Mouse (Mus musculus) hindbrain, embryonic 13.5 days (tissue): ENCODE measurements at regions not wholly inside any gene's neighbourhood (a gene's known extent, or its start where the extent isn't known, plus 50 kb on each side); places are given as distances from the start of the nearest gene placed in this dataset.

Experiments used
- ATAC-seq: fragments of 200-750 bp; cut with Nextera tagmentation; 2 replicates; pipeline ENCODE4 v1.8.0; 2017; ENCODE audit warnings: moderate TSS enrichment; ENCODE audit not compliant: low FRiP score
- H3K27ac ChIP-seq: fragments of 300-500 bp; sonication (generic); 2 replicates; pipeline ENCODE4 v1.5.1; 2015; ENCODE audit warnings: inconsistent platforms, mild to moderate bottlenecking, moderate library complexity
- H3K27me3 ChIP-seq: fragments of 300-500 bp; sonication (generic); 2 replicates; pipeline ENCODE4 v1.6.1; 2015; ENCODE audit warnings: mild to moderate bottlenecking, inconsistent platforms
- H3K36me3 ChIP-seq: fragments of 300-500 bp; sonication (generic); 2 replicates; pipeline ENCODE4 v1.6.1; 2015; ENCODE audit warnings: mild to moderate bottlenecking, inconsistent platforms
- H3K4me1 ChIP-seq: fragments of 300-500 bp; sonication (generic); replicated peaks from 2 replicates; pipeline ENCODE4 v1.6.1; 2015; ENCODE audit warnings: inconsistent platforms
- H3K4me2 ChIP-seq: fragments of 300-500 bp; sonication (generic); 2 replicates; pipeline ENCODE4 v1.6.1; 2015; ENCODE audit warnings: inconsistent platforms, mild to moderate bottlenecking, moderate library complexity
- H3K4me3 ChIP-seq: fragments of 300-500 bp; sonication (generic); 2 replicates; pipeline ENCODE4 v1.5.1; 2015; ENCODE audit warnings: mild to moderate bottlenecking, inconsistent platforms
- H3K9ac ChIP-seq: fragments of 300-500 bp; sonication (generic); 2 replicates; pipeline ENCODE4 v1.6.1; 2015; ENCODE audit warnings: mild to moderate bottlenecking, inconsistent platforms
- H3K9me3 ChIP-seq: fragments of 300-500 bp; sonication (generic); 2 replicates; pipeline ENCODE4 v1.6.1; 2016; ENCODE audit warnings: inconsistent platforms
- WGBS: fragments of 180-500 bp; shearing (Covaris S2); methylation state at CpG from one replicate; pipeline ENCODE4 v1.1.7; 2015; 5-methylcytosine and 5-hydroxymethylcytosine counted together

DNA sequence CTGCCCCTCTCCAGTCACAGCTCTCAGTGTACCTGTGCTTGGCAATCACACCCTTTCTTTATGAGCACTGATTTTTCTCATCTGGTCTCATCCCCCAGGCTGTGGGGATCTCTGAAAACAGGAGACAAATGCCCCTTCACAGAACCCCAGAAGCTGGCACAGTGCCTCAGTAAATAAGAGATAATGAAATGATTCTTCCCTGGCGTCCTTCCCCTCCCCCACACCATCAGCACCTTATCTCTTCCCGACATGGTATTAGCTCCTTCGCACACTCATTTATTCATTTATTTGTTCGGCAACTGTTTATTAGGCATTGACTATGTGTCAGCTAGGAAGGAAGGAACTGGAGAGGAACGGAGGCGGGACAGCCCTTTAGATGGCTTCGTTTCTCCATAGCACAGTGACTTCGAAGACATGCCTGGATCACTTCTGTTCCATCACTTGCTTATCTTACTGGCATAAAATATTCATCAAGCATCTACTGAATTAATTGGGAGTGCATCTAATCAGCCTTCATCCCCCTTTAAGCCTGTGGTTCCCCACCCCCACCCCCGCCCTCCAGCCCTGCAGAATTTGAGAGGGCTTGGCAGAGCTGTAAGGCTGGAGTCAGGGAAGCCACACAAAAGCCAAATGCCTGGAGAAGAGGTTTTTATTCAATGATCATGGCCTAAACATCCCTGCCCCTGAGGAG, 51.6 kb upstream of the Tbc1d21 start:
- Histone ChIP-seq H3K4me2 (0 out of 2 replicates have a peak overlapping the region, but pooled peaks have one; percentile 6), H3K4me3 (no peak overlapping the region), H3K9me3 (no peaks in the 10 kb centered on the region), H3K36me3 (no peaks in the 10 kb centered on the region), H3K27ac (peak overlapping the region; percentile 86), H3K9ac (no peak overlapping the region), H3K27me3 (no peaks in the 10 kb centered on the region), H3K4me1 (peaks cover 43% of the 10 kb centered on the region)
- peak; percentile 44 for ATAC-seq
- WGBS, result 19% methylated on average over 9 of the region's 9 CpGs

GRCm38 (mm10) chr9:58428795-58429194, 58.5 kb upstream of the Tbc1d21 start:
- no peak overlapping the region for H3K9ac ChIP-seq
- no peaks in the 10 kb centered on the region for H3K27me3 ChIP-seq
- ATAC-seq, result no peak
- H3K27ac ChIP-seq, result no peak overlapping the region
- H3K9me3 ChIP-seq, result no peaks in the 10 kb centered on the region
- H3K36me3 ChIP-seq, result no peaks in the 10 kb centered on the region
- H3K4me3 ChIP-seq, result no peak overlapping the region
- H3K4me2 ChIP-seq, result no peak overlapping the region
- WGBS, result 86% methylated on average over 7 of the region's 7 CpGs
- H3K4me1 ChIP-seq, result peaks cover 10% of the 10 kb centered on the region

- H3K9ac ChIP-seq, result no peak overlapping the region
- no peak for ATAC-seq
- no peak overlapping the region for H3K4me3 ChIP-seq
- no peaks in the 10 kb centered on the region for H3K9me3 ChIP-seq
- no peaks in the 10 kb centered on the region for H3K36me3 ChIP-seq
- H3K4me1 ChIP-seq, result peaks cover 16% of the 10 kb centered on the region
- H3K27ac ChIP-seq, result no peak overlapping the region
- WGBS, result 93% methylated on average over 4 of the region's 4 CpGs
- no peak overlapping the region for H3K4me2 ChIP-seq
- H3K27me3 ChIP-seq, result no peaks in the 10 kb centered on the region
These were observed 57.6 kb upstream of the Insyn1 start for GRCm38 (mm10) chr9:58430772-58431171.

GRCm38 (mm10) chr9:58432793-58433370, 55.5 kb upstream of the Insyn1 start:
- Histone ChIP-seq H3K27ac (no peak overlapping the region), H3K4me3 (no peak overlapping the region), H3K4me2 (no peak overlapping the region), H3K4me1 (peaks cover 33% of the 10 kb centered on the region), H3K9me3 (no peaks in the 10 kb centered on the region), H3K36me3 (no peaks in the 10 kb centered on the region), H3K27me3 (no peaks in the 10 kb centered on the region), H3K9ac (no peak overlapping the region)
- ATAC-seq, result no peak
- 67% methylated on average over 5 of the region's 5 CpGs for WGBS

GRCm38 (mm10) chr9:58436246-58437091, 51.9 kb upstream of the Insyn1 start:
- no peak for ATAC-seq

DNA sequence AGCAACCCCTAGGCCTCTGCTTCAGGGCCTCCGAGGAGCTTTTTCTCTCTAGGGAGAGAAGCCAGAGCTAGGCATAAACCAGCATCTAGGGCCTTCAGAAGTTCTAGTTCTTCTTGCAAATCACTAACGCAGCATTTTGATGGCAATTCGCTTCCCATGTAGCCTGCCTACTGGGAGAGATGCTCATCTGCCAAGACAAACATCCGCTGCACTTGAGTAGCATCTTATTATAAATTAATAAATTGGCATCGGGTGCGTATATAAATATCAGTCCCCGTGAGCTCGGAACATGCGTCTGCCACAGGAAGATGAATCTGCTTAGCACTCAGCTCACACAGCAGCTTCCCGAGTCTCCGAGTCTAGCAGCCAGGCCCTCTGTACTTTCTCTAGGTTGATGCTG, 50.9 kb upstream of the Insyn1 start:
- WGBS, result 67% methylated on average over 11 of the region's 11 CpGs

More at GRCm38 (mm10) chr9:58436246-58437091, 51.9 kb upstream of the Insyn1 start:
- Histone ChIP-seq H3K9ac (no peak overlapping the region), H3K4me1 (peaks cover 59% of the 10 kb centered on the region), H3K27ac (0 out of 2 replicates have a peak overlapping the region, but pooled peaks have one; percentile 19), H3K4me2 (no peak overlapping the region), H3K36me3 (no peaks in the 10 kb centered on the region), H3K4me3 (no peak overlapping the region), H3K27me3 (no peaks in the 10 kb centered on the region), H3K9me3 (no peaks in the 10 kb centered on the region)
- 81% methylated on average over 10 of the region's 10 CpGs for WGBS

DNA sequence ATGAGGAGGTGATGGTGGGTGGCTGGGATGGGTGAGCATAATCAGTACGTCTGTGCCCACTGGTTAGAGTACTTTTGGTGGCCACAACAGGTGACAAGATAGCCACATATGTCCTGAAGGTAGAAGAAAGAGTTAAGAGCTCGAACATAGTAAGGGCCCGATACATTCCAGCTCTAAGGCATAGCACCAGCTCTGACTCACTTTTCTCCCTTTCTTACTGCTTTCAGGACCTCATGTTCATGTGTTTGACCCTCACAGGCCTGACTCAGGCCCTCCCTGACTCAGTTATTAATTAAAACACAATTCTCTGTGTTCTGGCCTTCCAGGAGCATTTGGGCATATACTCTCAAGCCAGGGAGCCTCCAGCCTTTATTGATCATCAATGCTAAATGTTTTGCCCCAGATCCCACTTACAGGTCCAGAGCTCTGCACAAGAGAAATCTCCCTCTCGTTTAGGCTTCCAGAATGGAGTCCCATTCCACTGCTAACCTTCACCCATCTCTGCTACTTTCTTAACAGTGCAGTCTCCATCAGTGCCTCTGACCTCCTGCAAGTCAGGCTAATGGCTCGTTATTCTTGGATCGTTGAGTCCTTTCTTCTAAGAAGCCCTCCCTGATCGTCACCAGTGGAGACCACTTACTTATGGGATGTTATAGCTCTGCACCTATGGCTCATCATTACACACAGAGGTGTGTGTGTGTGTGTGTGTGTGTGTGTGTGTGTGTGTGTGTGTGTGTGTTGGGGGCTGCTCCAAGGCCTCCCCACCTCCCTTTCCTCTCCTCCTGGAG, 50.1 kb upstream of the Insyn1 start:
- Histone ChIP-seq H3K4me3 (no peak overlapping the region), H3K27me3 (no peaks in the 10 kb centered on the region), H3K4me1 (peaks cover 73% of the 10 kb centered on the region), H3K36me3 (no peaks in the 10 kb centered on the region), H3K9me3 (no peaks in the 10 kb centered on the region), H3K27ac (peak overlapping the region; percentile 76), H3K9ac (no peak overlapping the region), H3K4me2 (no peak overlapping the region)
- no peak for ATAC-seq
- 60% methylated on average over 7 of the region's 7 CpGs for WGBS

More for the DNA sequence above, 50.9 kb upstream of the Insyn1 start:
- Histone ChIP-seq H3K27me3 (no peaks in the 10 kb centered on the region), H3K36me3 (no peaks in the 10 kb centered on the region), H3K4me1 (peaks cover 70% of the 10 kb centered on the region), H3K27ac (peak overlapping the region; percentile 63), H3K4me3 (no peak overlapping the region), H3K9ac (no peak overlapping the region), H3K4me2 (no peak overlapping the region), H3K9me3 (no peaks in the 10 kb centered on the region)
- no peak for ATAC-seq
